Mouse (Mus musculus) myocyte (in vitro differentiated cells): ENCODE measurements at regions not wholly inside any gene's neighbourhood (a gene's known extent, or its start where the extent isn't known, plus 50 kb on each side); places are given as distances from the start of the nearest gene placed in this dataset.

ENCODE experiments used
- MAX ChIP-seq: IDR thresholded peaks from one replicate; pipeline ENCODE4 v1.6.1; 2011; ENCODE audit warnings: low read depth, mild to moderate bottlenecking, control low read depth
- POLR2A ChIP-seq: IDR thresholded peaks from one replicate; pipeline ENCODE4 v1.6.1; 2011; ENCODE audit warnings: low read depth, mild to moderate bottlenecking, control low read depth, moderate library complexity; ENCODE audit not compliant: insufficient read length
- POLR2AphosphoS2 ChIP-seq: IDR thresholded peaks from one replicate; pipeline ENCODE4 v1.6.1; 2011; ENCODE audit warnings: low read depth, control low read depth; ENCODE audit not compliant: insufficient read length
- USF1 ChIP-seq: IDR thresholded peaks from one replicate; pipeline ENCODE4 v1.6.1; 2011; ENCODE audit warnings: low read depth, mild to moderate bottlenecking, control low read depth, moderate library complexity

GRCm38 (mm10) chr17:62980337-62980736 lies 99.2 kb upstream of the Efna5 start:
- TF ChIP-seq MAX (no peak), POLR2AphosphoS2 (no peak), USF1 (no peak), POLR2A (no peak)
